Mouse (Mus musculus) stomach, embryonic 14.5 days (tissue): ENCODE results near the gene Creg2. TPM values are rescaled to one million over a fixed set of nuclear protein-coding genes. Genes with fewer than 3 reads are reported as not detected.

Experiments used
- ATAC-seq: fragments of 200-750 bp; cut with Nextera tagmentation; 2 replicates; pipeline ENCODE4 v1.8.0; 2017; ENCODE audit warnings: low read depth, moderate TSS enrichment; ENCODE audit not compliant: insufficient number of reproducible peaks, insufficient read depth, low FRiP score
- H3K27ac ChIP-seq: fragments of 300-500 bp; sonication (generic); 2 replicates; pipeline ENCODE4 v1.5.1; 2014; ENCODE audit warnings: mild to moderate bottlenecking, low read length, moderate library complexity, mixed read lengths
- H3K27me3 ChIP-seq: fragments of 300-500 bp; sonication (generic); 2 replicates; pipeline ENCODE4 v1.6.1; 2014; ENCODE audit warnings: low read length, control low read depth, mixed read lengths; ENCODE audit not compliant: control insufficient read depth, insufficient read depth
- H3K36me3 ChIP-seq: fragments of 300-500 bp; sonication (generic); 2 replicates; pipeline ENCODE4 v1.6.1; 2014; ENCODE audit warnings: mild to moderate bottlenecking, control low read depth, low read length, moderate library complexity, mixed read lengths; ENCODE audit not compliant: control insufficient read depth, insufficient read depth
- H3K4me1 ChIP-seq: fragments of 300-500 bp; sonication (generic); 2 replicates; pipeline ENCODE4 v1.6.1; 2014; ENCODE audit warnings: low read length, control low read depth, mixed read lengths; ENCODE audit not compliant: control insufficient read depth, insufficient read depth
- H3K4me2 ChIP-seq: fragments of 300-500 bp; sonication (generic); replicated peaks from 2 replicates; pipeline ENCODE4 v1.6.1; 2014; ENCODE audit warnings: low read depth, low read length, control low read depth
- H3K4me3 ChIP-seq: fragments of 300-500 bp; sonication (generic); 2 replicates; pipeline ENCODE4 v1.5.1; 2014; ENCODE audit warnings: low read depth, low read length, control low read depth
- H3K9ac ChIP-seq: fragments of 300-500 bp; sonication (generic); replicated peaks from 2 replicates; pipeline ENCODE4 v1.6.1; 2014; ENCODE audit warnings: low read depth, mild to moderate bottlenecking, control low read depth, low read length, moderate library complexity, mixed read lengths
- H3K9me3 ChIP-seq: fragments of 300-500 bp; sonication (generic); 2 replicates; pipeline ENCODE4 v1.6.1; 2016; ENCODE audit warnings: low read depth, low read length, control low read depth; ENCODE audit not compliant: control insufficient read depth
- WGBS: fragments of 180-500 bp; shearing (Covaris S2); extraction: QIAGEN DNeasy Blood & Tissue Kit; methylation state at CpG from one replicate; pipeline ENCODE4 v1.1.7; 2014; 5-methylcytosine and 5-hydroxymethylcytosine counted together
- polyA plus RNA-seq: library from polyadenylated mRNA; unstranded; fragments of >200 nt; fragmentation: Nextera tagmentation; extraction: Ambion mirVana; gene quantifications from 2 replicates; pipeline ENCODE4 v1.2.1, GENCODE M21; 2014

Gene Creg2
- polyA plus RNA-seq, 1 experiment from 2014 or later: 0.29 TPM

DNA sequence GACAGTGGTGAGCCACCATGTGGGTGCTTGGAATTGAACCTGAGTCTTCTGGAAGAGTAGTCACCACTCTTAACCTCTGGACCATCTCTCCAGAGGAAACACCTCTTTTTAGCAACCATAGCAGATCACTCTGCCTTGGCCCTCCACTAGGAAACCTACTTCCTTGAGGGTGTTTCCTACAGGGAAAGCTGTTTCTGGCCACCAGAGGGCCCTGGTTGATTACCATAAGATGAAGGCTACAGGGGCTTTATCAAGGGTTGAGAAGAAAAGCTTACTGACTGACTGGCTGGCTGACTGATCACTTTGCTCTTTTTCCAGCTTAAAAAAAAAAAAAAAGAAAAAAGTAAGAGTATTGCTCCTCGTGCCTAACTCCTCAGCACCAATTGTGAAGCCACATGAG is 34.6 kb upstream of the Creg2 start:
- peak; percentile 77; the same call in 1 of the 2 replicates for ATAC-seq

DNA sequence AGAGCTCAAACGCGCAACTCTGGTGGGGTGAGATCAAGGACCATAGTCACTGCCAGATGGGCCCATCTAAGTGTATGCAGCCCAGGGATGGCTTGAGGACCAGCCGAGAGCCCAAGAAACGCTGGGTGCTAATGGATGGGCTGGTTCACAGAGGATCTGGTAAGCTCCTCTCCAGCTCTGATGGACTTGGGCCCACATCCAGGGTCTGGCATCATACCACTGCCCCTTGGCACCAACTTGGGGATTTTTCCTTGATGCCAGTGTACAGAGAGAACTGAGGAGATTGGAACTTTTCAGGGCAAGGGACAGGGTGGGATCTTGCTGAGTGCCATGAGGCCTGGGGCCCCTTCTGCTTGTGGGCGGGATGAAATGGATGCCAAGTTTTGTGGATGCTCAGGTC is 30.4 kb upstream of the Creg2 start:
- 89% methylated on average over 5 of the region's 5 CpGs for WGBS
- no peaks in the 10 kb centered on the region for H3K9me3 ChIP-seq
- ATAC-seq: no peak
- H3K9ac ChIP-seq: no peak overlapping the region
- no peaks in the 10 kb centered on the region for H3K27me3 ChIP-seq
- no peaks in the 10 kb centered on the region for H3K36me3 ChIP-seq
- H3K4me1 ChIP-seq: no peaks in the 10 kb centered on the region
- H3K4me2 ChIP-seq: no peak overlapping the region
- H3K27ac ChIP-seq: no peak overlapping the region
- no peak overlapping the region for H3K4me3 ChIP-seq

More for the DNA sequence above, 34.6 kb upstream of the Creg2 start:
- H3K27ac ChIP-seq: no peak overlapping the region
- H3K36me3 ChIP-seq: no peaks in the 10 kb centered on the region
- WGBS: 9% methylated on average over 1 of the region's 1 CpGs
- no peaks in the 10 kb centered on the region for H3K27me3 ChIP-seq
- no peak overlapping the region for H3K9ac ChIP-seq
- H3K4me3 ChIP-seq: no peak overlapping the region
- no peaks in the 10 kb centered on the region for H3K9me3 ChIP-seq
- H3K4me2 ChIP-seq: no peak overlapping the region
- H3K4me1 ChIP-seq: no peaks in the 10 kb centered on the region

DNA sequence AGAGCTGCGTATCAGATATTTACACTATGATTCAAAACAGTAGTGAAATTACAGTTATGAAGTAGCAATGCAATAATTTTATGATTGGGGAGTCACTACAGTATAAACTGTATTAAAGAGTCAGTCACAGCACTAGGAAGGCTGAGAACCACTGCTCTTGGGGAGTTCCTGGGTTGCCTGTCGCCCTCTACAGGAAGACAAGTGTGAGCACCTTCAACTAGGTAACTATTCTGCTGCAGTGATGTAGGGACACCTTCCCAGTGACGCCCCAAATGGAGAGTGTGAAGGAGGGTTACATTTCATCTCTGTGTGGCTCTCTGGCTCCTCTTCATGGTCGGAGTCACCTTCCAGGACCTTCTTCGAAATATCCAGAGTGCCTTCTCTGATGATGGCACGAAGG is 29.3 kb upstream of the Creg2 start:
- H3K36me3 ChIP-seq: no peaks in the 10 kb centered on the region
- WGBS: 73% methylated on average over 6 of the region's 6 CpGs
- ATAC-seq: no peak

DNA sequence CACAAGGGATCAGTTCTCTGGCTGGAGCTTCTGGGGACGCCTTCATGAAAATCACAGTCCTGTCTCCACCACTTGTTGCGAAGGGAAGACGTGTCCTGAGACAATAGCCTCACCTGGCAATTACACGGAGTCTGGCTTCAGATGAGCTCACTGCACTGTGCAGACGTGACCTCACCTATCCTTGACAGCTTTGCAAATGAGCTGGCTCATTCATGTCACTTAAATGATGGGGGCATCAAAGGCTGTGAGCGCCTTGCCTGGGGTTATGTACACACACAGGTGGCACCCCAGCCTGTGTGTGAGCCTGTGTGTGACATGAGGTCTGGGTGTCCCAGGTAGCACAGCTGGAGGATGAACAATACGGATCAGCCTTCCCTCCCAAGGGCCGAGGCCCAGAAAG is 27.6 kb upstream of the Creg2 start:
- no peaks in the 10 kb centered on the region for H3K36me3 ChIP-seq
- no peak overlapping the region for H3K27ac ChIP-seq
- H3K4me2 ChIP-seq: no peak overlapping the region
- no peak for ATAC-seq
- 58% methylated on average over 8 of the region's 8 CpGs for WGBS
- H3K4me3 ChIP-seq: no peak overlapping the region
- no peaks in the 10 kb centered on the region for H3K4me1 ChIP-seq
- H3K9me3 ChIP-seq: no peaks in the 10 kb centered on the region
- H3K27me3 ChIP-seq: no peaks in the 10 kb centered on the region
- no peak overlapping the region for H3K9ac ChIP-seq

More for the DNA sequence above, 29.3 kb upstream of the Creg2 start:
- Histone ChIP-seq H3K9ac (no peak overlapping the region), H3K4me1 (no peaks in the 10 kb centered on the region), H3K4me2 (no peak overlapping the region), H3K27ac (no peak overlapping the region), H3K4me3 (no peak overlapping the region), H3K27me3 (no peaks in the 10 kb centered on the region), H3K9me3 (no peaks in the 10 kb centered on the region)

DNA sequence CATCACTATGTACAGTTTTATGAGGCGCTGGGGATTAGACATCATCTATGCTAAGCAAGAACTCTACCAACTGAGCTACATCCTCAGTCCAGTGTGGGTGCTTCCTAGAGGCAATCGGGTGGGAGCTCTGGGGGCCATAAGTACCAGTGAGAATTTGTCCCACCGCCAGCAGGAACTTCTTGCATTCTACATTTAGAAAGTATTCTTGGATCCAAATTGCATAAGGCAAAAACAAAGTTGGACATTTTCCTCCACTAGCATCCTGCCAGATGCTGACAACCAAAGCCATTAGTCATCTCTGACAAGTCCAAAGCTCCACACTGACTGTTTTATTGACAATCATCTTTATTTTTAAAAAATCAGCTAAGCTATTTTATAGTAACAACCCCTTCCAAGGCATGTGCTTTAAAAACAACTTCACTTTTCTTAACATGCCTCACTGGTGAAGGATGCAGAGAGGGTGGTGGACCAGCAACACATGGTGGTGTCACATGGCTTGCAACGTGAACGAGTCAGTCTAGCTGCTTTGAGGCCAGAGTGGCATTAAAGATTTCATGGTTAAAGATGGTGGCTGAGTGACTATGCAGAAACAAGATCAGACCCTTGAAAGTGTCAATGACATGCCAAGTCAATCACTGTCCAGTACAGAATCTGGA is 25.1 kb upstream of the Creg2 start:
- ATAC-seq: no peak
- no peaks in the 10 kb centered on the region for H3K9me3 ChIP-seq
- no peaks in the 10 kb centered on the region for H3K36me3 ChIP-seq
- 89% methylated on average over 5 of the region's 5 CpGs for WGBS
- H3K9ac ChIP-seq: no peak overlapping the region
- no peaks in the 10 kb centered on the region for H3K27me3 ChIP-seq
- no peak overlapping the region for H3K4me2 ChIP-seq
- no peaks in the 10 kb centered on the region for H3K4me1 ChIP-seq
- no peak overlapping the region for H3K27ac ChIP-seq
- no peak overlapping the region for H3K4me3 ChIP-seq

DNA sequence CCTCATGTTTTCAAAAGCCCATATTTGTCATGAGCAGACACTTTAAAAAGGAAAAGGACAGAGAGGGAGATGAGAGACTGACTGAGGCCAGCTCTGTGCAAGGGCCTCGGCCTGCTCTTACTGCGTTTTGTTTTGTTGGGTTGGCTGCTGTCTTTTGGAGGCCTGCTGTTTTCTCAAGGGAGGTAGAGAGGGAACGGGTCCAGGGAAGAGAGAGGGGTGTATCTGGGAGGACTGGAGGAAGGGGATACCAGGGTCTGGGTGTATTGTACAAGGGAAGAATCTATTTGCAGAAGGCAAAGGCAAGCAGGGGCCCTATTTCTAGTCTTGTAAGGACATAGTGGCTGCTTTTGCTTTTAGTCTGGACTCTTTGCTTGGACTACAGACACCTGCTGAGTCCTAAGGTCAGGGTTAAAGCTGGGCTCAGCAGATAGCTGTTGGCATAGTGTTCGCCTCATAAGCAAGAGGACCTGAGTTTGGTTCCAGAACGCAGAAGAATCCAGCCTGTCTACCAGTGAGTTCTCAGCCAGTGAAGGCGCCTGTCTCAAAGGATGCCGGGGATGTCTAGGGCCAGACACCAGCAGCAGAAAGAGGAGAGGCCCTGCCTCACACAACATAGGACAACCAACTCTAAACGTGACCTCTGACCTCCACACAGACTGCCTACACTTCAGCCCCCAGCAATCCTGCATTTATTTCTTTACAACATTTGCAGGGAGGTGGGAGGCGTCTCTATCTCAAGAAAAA is 21.3 kb upstream of the Creg2 start:
- ATAC-seq: no peak
- H3K9ac ChIP-seq: no peak overlapping the region
- no peaks in the 10 kb centered on the region for H3K27me3 ChIP-seq
- no peak overlapping the region for H3K27ac ChIP-seq
- no peak overlapping the region for H3K4me3 ChIP-seq
- no peaks in the 10 kb centered on the region for H3K36me3 ChIP-seq
- no peak overlapping the region for H3K4me2 ChIP-seq
- no peaks in the 10 kb centered on the region for H3K4me1 ChIP-seq
- no peaks in the 10 kb centered on the region for H3K9me3 ChIP-seq
- WGBS: 84% methylated on average over 9 of the region's 9 CpGs

DNA sequence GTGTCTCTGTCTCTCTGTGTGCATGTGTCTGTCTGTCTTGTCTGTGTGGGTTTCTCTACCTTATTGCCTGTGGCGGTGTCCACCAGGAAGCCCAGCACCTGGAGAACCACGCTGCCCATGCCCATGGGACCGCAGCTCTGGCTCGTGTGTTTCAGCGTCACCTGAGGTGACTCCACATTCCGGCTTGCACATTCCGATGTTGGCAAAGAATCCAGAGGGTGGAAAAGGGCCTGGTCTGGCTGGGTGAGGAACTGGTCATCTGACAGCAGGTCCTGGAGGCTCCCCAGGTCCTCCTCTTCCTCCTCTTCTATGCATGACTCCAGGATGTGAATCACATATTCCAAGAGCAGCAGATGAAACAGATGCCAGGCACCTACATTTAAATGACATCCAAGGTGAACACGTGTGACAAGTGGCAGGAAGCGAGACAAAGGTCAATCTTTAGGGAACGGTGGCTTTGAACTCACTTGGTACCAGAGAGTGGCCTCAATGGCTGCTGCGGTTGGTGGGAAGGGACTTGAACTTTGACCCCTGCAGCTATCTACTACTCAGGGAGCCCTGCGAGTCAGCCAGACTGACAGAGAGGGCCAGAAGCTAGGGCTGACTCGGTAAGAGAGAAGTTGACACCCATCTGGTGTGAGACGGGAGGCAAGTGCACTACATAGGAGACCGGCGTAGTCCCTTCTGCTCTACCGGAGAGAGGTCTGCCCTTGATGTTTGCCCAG is 19.1 kb upstream of the Creg2 start:
- whole genome bisulfite sequencing: 78% methylated on average over 17 of the region's 17 CpGs
- Histone ChIP-seq H3K4me1 (no peaks in the 10 kb centered on the region), H3K4me3 (no peak overlapping the region), H3K9ac (no peak overlapping the region), H3K9me3 (no peaks in the 10 kb centered on the region), H3K4me2 (no peak overlapping the region), H3K36me3 (no peaks in the 10 kb centered on the region), H3K27me3 (no peaks in the 10 kb centered on the region), H3K27ac (no peak overlapping the region)
- ATAC-seq: no peak

DNA sequence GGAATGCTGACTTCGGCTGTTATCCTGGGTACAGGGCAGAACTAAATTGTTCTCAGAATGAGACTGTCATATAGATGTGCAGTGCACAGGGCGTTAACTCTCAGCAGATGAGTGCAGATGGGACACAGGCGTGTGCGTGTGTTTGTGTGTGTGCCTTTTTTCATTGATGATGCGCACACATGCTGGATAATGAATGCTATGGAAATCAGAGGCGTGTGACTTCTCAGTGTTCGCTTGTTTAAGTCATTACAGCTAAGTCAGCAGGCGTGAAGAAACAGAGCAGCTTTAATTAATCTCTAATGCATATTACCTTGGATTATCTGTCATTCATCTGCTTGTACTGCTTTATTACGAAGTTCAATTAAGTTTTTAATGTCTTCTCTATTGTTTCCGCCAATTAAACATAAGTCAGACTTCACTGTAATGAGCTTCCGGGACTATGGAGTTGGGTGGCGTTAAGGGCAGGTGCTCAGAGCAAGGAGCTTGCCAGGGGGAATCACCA is 15.5 kb upstream of the Creg2 start:
- no peaks in the 10 kb centered on the region for H3K9me3 ChIP-seq
- H3K36me3 ChIP-seq: no peaks in the 10 kb centered on the region
- no peaks in the 10 kb centered on the region for H3K27me3 ChIP-seq
- no peak overlapping the region for H3K27ac ChIP-seq
- no peaks in the 10 kb centered on the region for H3K4me1 ChIP-seq
- H3K9ac ChIP-seq: no peak overlapping the region
- H3K4me2 ChIP-seq: no peak overlapping the region
- 83% methylated on average over 12 of the region's 12 CpGs for WGBS
- no peak for ATAC-seq
- H3K4me3 ChIP-seq: no peak overlapping the region
